Mouse (Mus musculus) megakaryocyte, embryonic 14.5 days (primary cell): ENCODE data around the gene Zbtb18.

Experiments
- FLI1 ChIP-seq: IDR thresholded peaks from 2 replicates; pipeline ENCODE4 v1.6.1; 2012; ENCODE audit warnings: low read length, inconsistent platforms, mixed read lengths
- GATA1 ChIP-seq: IDR thresholded peaks from 3 replicates; pipeline ENCODE4 v1.6.1; 2012; ENCODE audit warnings: mixed read lengths, low read length, inconsistent platforms, borderline replicate concordance

GRCm38 (mm10) chr1:177411359-177412358 is 30.5 kb upstream of the Zbtb18 start:
- no peak for TF ChIP-seq GATA1
- no peak for TF ChIP-seq FLI1
